Mouse (Mus musculus): ENCODE measurements around the gene Bbs1. TPM values are rescaled to one million over a fixed set of nuclear protein-coding genes. Genes with fewer than 3 reads are reported as not detected.
A peak's percentile ranks its signal among the peaks of the same experiment; 100 is the strongest.
"Not testable (repeated sequence)": the region's sequence is repeated elsewhere in the genome, so short reads cannot be mapped to it uniquely, and the experiment has no call there.

Bbs1 gene
- polyA plus RNA-seq, 1 experiment: 2.2 TPM

GRCm38 (mm10) chr19:4879324-4879703 lies 27.1 kb downstream of the Bbs1 start:
- Histone ChIP-seq H3ac (ENCODE audit: control insufficient read depth, insufficient read length, low read depth) (peak overlapping the region; percentile 8), H3K36me3 (ENCODE audit: control insufficient read depth, insufficient read depth) (no peaks in the 10 kb centered on the region), H3K4me3 (ENCODE audit: insufficient read depth, poor library complexity, severe bottlenecking) (peak overlapping the region; percentile 84), H3K79me2 (ENCODE audit: control insufficient read depth, insufficient read depth) (peaks cover 12% of the 10 kb centered on the region), H3K79me3 (ENCODE audit: low read depth) (peaks cover 4% of the 10 kb centered on the region), H3K27me3 (ENCODE audit: control insufficient read depth, insufficient read depth, insufficient read length) (no peaks in the 10 kb centered on the region)
- TF ChIP-seq CEBPB (IDR thresholded peaks at IDR 0.05; ENCODE audit: low read depth) (no peak), FOSL1 (IDR thresholded peaks at IDR 0.05; ENCODE audit: insufficient read depth, low read length, poor library complexity, severe bottlenecking) (no peak), MYOD1 (IDR thresholded peaks at IDR 0.05; ENCODE audit: control insufficient read depth, insufficient read length, low read depth) (no peak), USF1 (IDR thresholded peaks at IDR 0.05; ENCODE audit: low read depth) (no peak), MYOG (IDR thresholded peaks at IDR 0.05; ENCODE audit: control insufficient read depth, extremely low read depth, insufficient read length) (no peak), MAX (IDR thresholded peaks at IDR 0.05) (no peak), CTCF (IDR thresholded peaks at IDR 0.05; ENCODE audit: control insufficient read depth, insufficient read depth, insufficient read length) (no peak)

- TF ChIP-seq CTCF (IDR thresholded peaks at IDR 0.05; ENCODE audit: control insufficient read depth, insufficient read depth, insufficient read length) (no peak), CEBPB (IDR thresholded peaks at IDR 0.05; ENCODE audit: low read depth) (no peak), MAX (IDR thresholded peaks at IDR 0.05) (peak; percentile 12)
- Histone ChIP-seq H3K79me3 (ENCODE audit: low read depth) (peaks cover 4% of the 10 kb centered on the region), H3K36me3 (ENCODE audit: control insufficient read depth, insufficient read depth) (no peaks in the 10 kb centered on the region), H3K4me3 (ENCODE audit: insufficient read depth, poor library complexity, severe bottlenecking) (peak within 1 kb of the TSS; percentile 84), H3ac (ENCODE audit: control insufficient read depth, insufficient read length, low read depth) (peak within 1 kb of the TSS; percentile 99), H3K79me2 (ENCODE audit: control insufficient read depth, insufficient read depth) (peaks cover 12% of the 10 kb centered on the region), H3K27me3 (ENCODE audit: control insufficient read depth, insufficient read depth, insufficient read length) (no peaks in the 10 kb centered on the region)
Observed at GRCm38 (mm10) chr19:4878405-4879323, 27.8 kb downstream of the Bbs1 start, which contains the start of gene Zdhhc24. TSS of gene Zdhhc24 (plus strand) at chr19:4878668.

GRCm38 (mm10) chr19:4877785-4878184 lies 28.6 kb downstream of the Bbs1 start, which contains the start of gene Actn3:
TSS of gene Actn3 (minus strand) at chr19:4877909.
- peak within 1 kb of the TSS; percentile 84 for H3K4me3 ChIP-seq (ENCODE audit: insufficient read depth, poor library complexity, severe bottlenecking)
- H3K27me3 ChIP-seq (ENCODE audit: control insufficient read depth, insufficient read depth, insufficient read length): no peaks in the 10 kb centered on the region
- H3ac ChIP-seq (ENCODE audit: control insufficient read depth, insufficient read length, low read depth): peak within 1 kb of the TSS; percentile 99
- TF ChIP-seq USF1 (IDR thresholded peaks at IDR 0.05; ENCODE audit: low read depth) (no peak), CTCF (IDR thresholded peaks at IDR 0.05; ENCODE audit: control insufficient read depth, insufficient read depth, insufficient read length) (no peak), CEBPB (IDR thresholded peaks at IDR 0.05; ENCODE audit: low read depth) (peak; percentile 59), MAX (IDR thresholded peaks at IDR 0.05) (no peak)
- H3K36me3 ChIP-seq (ENCODE audit: control insufficient read depth, insufficient read depth): no peaks in the 10 kb centered on the region
- peaks cover 12% of the 10 kb centered on the region for H3K79me2 ChIP-seq (ENCODE audit: control insufficient read depth, insufficient read depth)
- H3K79me3 ChIP-seq (ENCODE audit: low read depth): peaks cover 4% of the 10 kb centered on the region

GRCm38 (mm10) chr19:4876755-4877154 lies 29.7 kb downstream of the Bbs1 start:
- Histone ChIP-seq H3K79me3 (ENCODE audit: low read depth) (peaks cover 4% of the 10 kb centered on the region), H3K4me3 (ENCODE audit: insufficient read depth, poor library complexity, severe bottlenecking) (peak overlapping the region; percentile 11), H3K27me3 (ENCODE audit: control insufficient read depth, insufficient read depth, insufficient read length) (no peaks in the 10 kb centered on the region), H3ac (ENCODE audit: control insufficient read depth, insufficient read length, low read depth) (peak overlapping the region; percentile 64), H3K36me3 (ENCODE audit: control insufficient read depth, insufficient read depth) (no peaks in the 10 kb centered on the region), H3K79me2 (ENCODE audit: control insufficient read depth, insufficient read depth) (peaks cover 12% of the 10 kb centered on the region)
- TF ChIP-seq USF1 (IDR thresholded peaks at IDR 0.05; ENCODE audit: low read depth) (no peak), CEBPB (IDR thresholded peaks at IDR 0.05; ENCODE audit: low read depth) (no peak), MYOG (IDR thresholded peaks at IDR 0.05; ENCODE audit: control insufficient read depth, extremely low read depth, insufficient read length) (no peak), MAX (IDR thresholded peaks at IDR 0.05) (no peak), MYOD1 (IDR thresholded peaks at IDR 0.05; ENCODE audit: control insufficient read depth, insufficient read length, low read depth) (no peak), CTCF (IDR thresholded peaks at IDR 0.05; ENCODE audit: control insufficient read depth, insufficient read depth, insufficient read length) (no peak), FOSL1 (IDR thresholded peaks at IDR 0.05; ENCODE audit: insufficient read depth, low read length, poor library complexity, severe bottlenecking) (no peak)

GRCm38 (mm10) chr19:4876241-4876640 lies 30.2 kb downstream of the Bbs1 start:
- no peak overlapping the region for H3ac ChIP-seq (ENCODE audit: control insufficient read depth, insufficient read length, low read depth)
- H3K79me2 ChIP-seq (ENCODE audit: control insufficient read depth, insufficient read depth): peaks cover 12% of the 10 kb centered on the region
- no peaks in the 10 kb centered on the region for H3K36me3 ChIP-seq (ENCODE audit: control insufficient read depth, insufficient read depth)
- no peak overlapping the region for H3K4me3 ChIP-seq (ENCODE audit: insufficient read depth, poor library complexity, severe bottlenecking)
- peaks cover 4% of the 10 kb centered on the region for H3K79me3 ChIP-seq (ENCODE audit: low read depth)
- H3K27me3 ChIP-seq (ENCODE audit: control insufficient read depth, insufficient read depth, insufficient read length): no peaks in the 10 kb centered on the region
- TF ChIP-seq MYOG (IDR thresholded peaks at IDR 0.05; ENCODE audit: control insufficient read depth, extremely low read depth, insufficient read length) (no peak), MYOD1 (IDR thresholded peaks at IDR 0.05; ENCODE audit: control insufficient read depth, insufficient read length, low read depth) (peak; percentile 78)

- H3K4me3 ChIP-seq (ENCODE audit: insufficient read depth, poor library complexity, severe bottlenecking); H3K27me3 ChIP-seq (ENCODE audit: control insufficient read depth, insufficient read depth, insufficient read length); H3K79me2 ChIP-seq (ENCODE audit: control insufficient read depth, insufficient read depth); H3K36me3 ChIP-seq (ENCODE audit: control insufficient read depth, insufficient read depth); H3ac ChIP-seq (ENCODE audit: control insufficient read depth, insufficient read length, low read depth); H3K79me3 ChIP-seq (ENCODE audit: low read depth): not testable (repeated sequence)
Observed at GRCm38 (mm10) chr19:4874613-4875012, 31.8 kb downstream of the Bbs1 start.
